Mouse (Mus musculus): Measurements from ENCODE around the gene Pebp1. TPM values are rescaled to one million over a fixed set of nuclear protein-coding genes. Genes with fewer than 3 reads are reported as not detected.
A peak's percentile ranks its signal among the peaks of the same experiment; 100 is the strongest.
"Not testable (repeated sequence)": the region's sequence is repeated elsewhere in the genome, so short reads cannot be mapped to it uniquely, and the experiment has no call there.

Pebp1 gene
- 100 to 1,000 TPM; 654 to 708 (median 665) TPM for total RNA-seq (2022)

- DNase-seq (ENCODE audit: low spot score in 2 of 2): peak; percentile 81 to 92
Observed at GRCm38 (mm10) chr5:117286831-117287822, at the start of gene Pebp1. Pebp1 (minus strand) TSS chr5:117287625.

- DNase-seq (ENCODE audit: low spot score in 2 of 2): no peak
Observed at GRCm38 (mm10) chr5:117330457-117330856, 43.0 kb upstream of the Pebp1 start.

- no peak for DNase-seq (ENCODE audit: low spot score in 2 of 2)
Observed at GRCm38 (mm10) chr5:117326408-117326807, 39.0 kb upstream of the Pebp1 start.

GRCm38 (mm10) chr5:117323751-117324150, 36.3 kb upstream of the Pebp1 start:
- DNase-seq (ENCODE audit: low spot score in 2 of 2): no peak

- peak; percentile 18 to 22 for DNase-seq (ENCODE audit: low spot score in 2 of 2)
Observed at GRCm38 (mm10) chr5:117318741-117319629, 31.6 kb upstream of the Pebp1 start, which contains the start of gene Vsig10. Vsig10 (plus strand) TSS chr5:117319083.

GRCm38 (mm10) chr5:117314587-117315428, 27.4 kb upstream of the Pebp1 start:
- DNase-seq (ENCODE audit: low spot score in 2 of 2): no peak

GRCm38 (mm10) chr5:117313909-117314308, 26.5 kb upstream of the Pebp1 start:
- no peak for DNase-seq (ENCODE audit: low spot score in 2 of 2)

GRCm38 (mm10) chr5:117313420-117313819, 26.0 kb upstream of the Pebp1 start:
- DNase-seq (ENCODE audit: low spot score in 2 of 2): no peak

GRCm38 (mm10) chr5:117307699-117308098, 20.3 kb upstream of the Pebp1 start:
- no peak for DNase-seq (ENCODE audit: low spot score in 2 of 2)

GRCm38 (mm10) chr5:117306826-117307225, 19.4 kb upstream of the Pebp1 start:
- no peak for DNase-seq (ENCODE audit: low spot score in 2 of 2)

- DNase-seq (ENCODE audit: low spot score in 2 of 2): no peak
Observed at GRCm38 (mm10) chr5:117305754-117306153, 18.3 kb upstream of the Pebp1 start.

GRCm38 (mm10) chr5:117304947-117305346, 17.5 kb upstream of the Pebp1 start:
- peak in 1 of 2 experiments; percentile 51 for DNase-seq (ENCODE audit: low spot score in 2 of 2)

- DNase-seq (ENCODE audit: low spot score in 2 of 2): no peak
Observed at GRCm38 (mm10) chr5:117303691-117304579, 16.5 kb upstream of the Pebp1 start.

- DNase-seq (ENCODE audit: low spot score in 2 of 2): no peak
Observed at GRCm38 (mm10) chr5:117302899-117303298, 15.5 kb upstream of the Pebp1 start.

- no peak for DNase-seq (ENCODE audit: low spot score in 2 of 2)
Observed at GRCm38 (mm10) chr5:117295011-117295410, 7.6 kb upstream of the Pebp1 start.

- not testable (repeated sequence) for DNase-seq (ENCODE audit: low spot score in 2 of 2)
Observed at GRCm38 (mm10) chr5:117293776-117294175, 6.4 kb upstream of the Pebp1 start.

GRCm38 (mm10) chr5:117292547-117292946, 5.1 kb upstream of the Pebp1 start:
- no peak for DNase-seq (ENCODE audit: low spot score in 2 of 2)

- no peak for DNase-seq (ENCODE audit: low spot score in 2 of 2)
Observed at GRCm38 (mm10) chr5:117291312-117291711, 3.9 kb upstream of the Pebp1 start.

GRCm38 (mm10) chr5:117290081-117290480, 2.7 kb upstream of the Pebp1 start:
- DNase-seq (ENCODE audit: low spot score in 2 of 2): no peak

GRCm38 (mm10) chr5:117289646-117290045, 2.2 kb upstream of the Pebp1 start:
- DNase-seq (ENCODE audit: low spot score in 2 of 2): no peak

Data from left cerebral cortex, adult 8-10 months (tissue).